Mouse (Mus musculus): Measurements from ENCODE around the gene Foxl2. TPM values are rescaled to one million over a fixed set of nuclear protein-coding genes. Genes with fewer than 3 reads are reported as not detected.

Gene Foxl2
- total RNA-seq (2021): under 1 TPM; 0.81 to 0.82 TPM

- no peak for DNase-seq (ENCODE audit: extremely low spot score in 1 of 2, low spot score in 1 of 2)
These were observed at the start of gene Foxl2 for GRCm38 (mm10) chr9:98955103-98955715. Foxl2 (plus strand) TSS chr9:98955288.

- DNase-seq (ENCODE audit: extremely low spot score in 1 of 2, low spot score in 1 of 2): no peak
These were observed 34.2 kb upstream of the Foxl2 start for GRCm38 (mm10) chr9:98920629-98921523.

DNA sequence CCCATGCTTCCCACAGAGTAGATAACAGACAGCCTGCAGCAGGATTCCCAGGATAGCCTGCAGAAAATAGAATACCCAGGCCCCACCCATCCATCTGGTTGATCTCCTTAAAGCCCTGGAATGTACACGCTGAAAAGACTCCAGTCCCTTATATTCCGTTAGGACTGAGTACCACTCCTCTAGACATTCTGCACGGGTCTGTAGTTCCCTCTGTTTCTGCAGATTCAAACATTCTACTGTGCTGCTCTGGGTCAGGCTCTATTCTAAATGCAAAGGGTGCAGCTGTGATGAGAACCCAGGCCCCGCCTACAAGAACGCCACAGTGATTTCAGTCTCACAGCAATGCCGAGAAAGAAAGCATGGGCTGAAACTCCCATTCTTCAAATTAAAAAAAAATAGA, 32.0 kb upstream of the Foxl2 start:
- DNase-seq (ENCODE audit: extremely low spot score in 1 of 2, low spot score in 1 of 2): no peak

DNA sequence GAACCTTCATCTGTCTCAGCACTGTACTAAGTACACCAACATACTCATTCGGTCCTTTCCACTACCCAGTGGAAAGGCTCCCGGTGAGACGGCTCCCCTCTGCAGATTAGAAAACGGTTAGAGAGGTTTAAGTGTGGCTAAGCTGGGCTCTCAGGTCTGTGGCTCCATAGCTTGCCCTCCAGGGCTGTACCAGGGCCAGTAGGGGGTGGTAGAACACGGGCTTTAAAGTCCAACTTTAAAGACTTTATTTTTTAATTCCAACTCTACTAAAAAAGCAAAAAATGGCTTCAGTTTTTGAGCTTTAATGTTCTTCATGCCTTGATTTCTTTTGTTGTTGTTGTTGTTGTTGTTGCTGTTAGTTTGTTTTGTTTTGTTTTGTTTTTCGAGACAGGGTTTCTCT, 30.9 kb upstream of the Foxl2 start:
- no peak for DNase-seq (ENCODE audit: extremely low spot score in 1 of 2, low spot score in 1 of 2)

GRCm38 (mm10) chr9:98929496-98929895, 25.6 kb upstream of the Foxl2 start:
- no peak for DNase-seq (ENCODE audit: extremely low spot score in 1 of 2, low spot score in 1 of 2)

DNA sequence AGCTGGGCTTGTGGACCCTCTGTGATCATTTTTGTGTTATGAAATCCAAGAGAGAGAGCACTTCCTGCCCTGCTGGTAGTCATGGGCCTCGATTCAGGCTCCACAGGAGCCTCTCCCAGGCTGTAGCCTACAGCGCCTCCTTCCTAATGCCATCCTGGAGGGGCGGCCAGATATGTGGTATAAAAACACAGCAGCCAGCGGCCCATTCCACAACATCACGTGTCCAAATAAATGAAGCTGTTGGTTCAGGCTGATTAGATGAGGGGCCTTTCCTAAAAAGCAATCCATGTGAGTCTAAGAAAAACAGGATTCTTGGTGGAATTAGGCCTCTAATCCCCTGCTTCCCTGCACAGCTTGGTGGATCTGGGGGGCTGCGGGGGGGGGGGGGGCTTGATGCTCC, 22.2 kb upstream of the Foxl2 start:
- no peak for DNase-seq (ENCODE audit: extremely low spot score in 1 of 2, low spot score in 1 of 2)

- no peak for DNase-seq (ENCODE audit: extremely low spot score in 1 of 2, low spot score in 1 of 2)
These were observed 19.7 kb upstream of the Foxl2 start for GRCm38 (mm10) chr9:98935190-98935909.

DNA sequence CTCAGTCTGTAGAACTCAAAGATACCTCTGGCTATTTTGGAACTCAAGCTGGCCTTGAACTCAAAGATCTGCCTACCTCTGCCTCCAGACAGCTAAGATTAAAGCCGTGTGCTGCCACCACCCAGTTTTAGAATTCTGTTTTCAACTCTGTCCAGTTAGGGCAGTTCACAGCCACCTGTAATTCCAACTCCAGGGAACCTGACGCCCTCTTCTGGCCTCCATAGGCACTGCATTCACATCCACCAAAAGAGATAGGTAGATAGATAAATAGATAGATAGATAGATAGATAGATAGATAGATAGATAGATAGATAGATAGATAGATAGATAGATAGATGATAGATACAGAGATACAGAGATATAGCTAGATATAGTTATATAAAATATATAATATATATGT, 15.8 kb upstream of the Foxl2 start:
- DNase-seq (ENCODE audit: extremely low spot score in 1 of 2, low spot score in 1 of 2): no peak

DNA sequence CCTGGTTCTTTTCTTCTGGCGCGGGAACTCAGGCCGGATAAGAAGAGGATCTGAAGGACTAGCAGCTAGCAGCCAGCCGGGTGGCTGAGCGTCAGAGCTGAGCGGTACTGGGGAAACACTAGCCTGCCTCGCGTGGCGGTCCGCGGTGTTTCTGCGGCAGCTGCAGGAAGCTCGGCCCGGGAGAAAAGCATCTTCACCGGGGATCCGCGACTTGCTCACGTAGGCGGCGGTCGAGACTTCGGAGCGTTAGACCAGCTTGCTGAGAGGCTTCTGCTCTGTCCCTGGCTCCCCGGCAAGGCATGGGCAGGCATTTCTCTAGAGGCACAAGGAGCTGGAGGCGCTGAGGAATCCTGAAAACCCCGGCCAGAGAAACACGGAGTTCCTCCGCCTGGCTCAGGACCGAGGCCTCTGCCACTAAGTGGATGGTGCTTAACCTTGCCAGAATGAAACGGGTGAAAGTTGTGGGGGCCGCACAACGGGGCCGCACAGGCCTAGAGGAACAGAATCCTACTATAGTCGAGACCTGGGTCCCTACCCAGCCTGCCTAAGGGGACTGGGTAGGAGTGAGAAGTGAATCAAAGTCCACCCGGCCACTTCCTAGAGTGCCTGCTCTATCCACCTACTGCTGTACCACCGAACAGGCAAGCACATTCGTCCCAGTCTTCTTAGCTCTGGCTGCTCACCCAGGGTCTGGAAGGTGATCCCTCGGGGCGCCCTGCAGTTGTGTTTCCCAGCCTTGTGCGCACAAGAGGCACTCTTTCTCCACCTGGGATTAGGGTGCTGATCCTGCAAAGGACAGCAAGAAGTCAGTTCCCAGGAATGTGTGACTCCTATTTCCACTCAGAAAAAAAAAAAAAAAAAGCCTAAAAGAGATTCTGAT, 2.7 kb upstream of the Foxl2 start:
- DNase-seq (ENCODE audit: extremely low spot score in 1 of 2, low spot score in 1 of 2): no peak

- no peak for DNase-seq (ENCODE audit: extremely low spot score in 1 of 2, low spot score in 1 of 2)
These were observed 1.8 kb upstream of the Foxl2 start for GRCm38 (mm10) chr9:98953291-98953690.

DNA sequence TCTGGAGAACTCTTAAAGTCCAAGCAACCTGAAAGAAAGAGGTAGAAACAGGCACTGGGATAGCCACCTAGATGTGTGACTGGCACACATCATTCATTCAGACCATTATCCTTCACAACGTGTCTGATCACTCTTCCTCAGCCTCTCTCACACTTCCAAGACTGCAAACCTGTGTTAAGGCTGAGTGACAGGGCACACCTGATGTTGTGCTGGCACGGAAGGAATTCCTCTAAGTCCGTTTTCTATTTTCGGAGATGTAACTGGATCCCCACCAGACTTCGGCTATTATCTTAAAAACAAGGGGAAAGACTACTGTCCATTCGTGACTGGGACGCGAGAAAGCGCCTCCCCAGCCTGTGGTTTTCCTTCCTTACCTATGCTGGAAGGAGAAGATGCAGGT, 1.3 kb upstream of the Foxl2 start:
- DNase-seq (ENCODE audit: extremely low spot score in 1 of 2, low spot score in 1 of 2): no peak

- DNase-seq (ENCODE audit: extremely low spot score in 1 of 2, low spot score in 1 of 2): no peak
These were observed 541 bp upstream of the Foxl2 start for GRCm38 (mm10) chr9:98954391-98955102.

DNA sequence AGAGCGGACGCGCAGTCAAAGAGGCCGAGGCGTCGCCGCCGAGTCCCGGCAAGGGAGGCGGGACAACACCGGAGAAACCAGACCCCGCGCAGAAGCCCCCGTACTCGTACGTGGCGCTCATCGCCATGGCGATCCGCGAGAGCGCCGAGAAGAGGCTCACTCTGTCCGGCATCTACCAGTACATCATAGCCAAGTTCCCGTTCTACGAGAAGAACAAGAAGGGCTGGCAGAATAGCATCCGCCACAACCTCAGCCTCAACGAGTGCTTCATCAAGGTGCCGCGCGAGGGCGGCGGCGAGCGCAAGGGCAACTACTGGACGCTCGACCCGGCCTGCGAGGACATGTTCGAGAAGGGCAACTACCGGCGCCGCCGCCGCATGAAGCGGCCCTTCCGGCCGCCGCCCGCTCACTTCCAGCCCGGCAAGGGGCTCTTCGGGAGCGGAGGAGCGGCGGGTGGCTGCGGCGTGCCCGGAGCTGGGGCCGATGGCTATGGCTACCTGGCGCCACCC, 682 bp downstream of the Foxl2 start:
- no peak for DNase-seq (ENCODE audit: extremely low spot score in 1 of 2, low spot score in 1 of 2)

DNA sequence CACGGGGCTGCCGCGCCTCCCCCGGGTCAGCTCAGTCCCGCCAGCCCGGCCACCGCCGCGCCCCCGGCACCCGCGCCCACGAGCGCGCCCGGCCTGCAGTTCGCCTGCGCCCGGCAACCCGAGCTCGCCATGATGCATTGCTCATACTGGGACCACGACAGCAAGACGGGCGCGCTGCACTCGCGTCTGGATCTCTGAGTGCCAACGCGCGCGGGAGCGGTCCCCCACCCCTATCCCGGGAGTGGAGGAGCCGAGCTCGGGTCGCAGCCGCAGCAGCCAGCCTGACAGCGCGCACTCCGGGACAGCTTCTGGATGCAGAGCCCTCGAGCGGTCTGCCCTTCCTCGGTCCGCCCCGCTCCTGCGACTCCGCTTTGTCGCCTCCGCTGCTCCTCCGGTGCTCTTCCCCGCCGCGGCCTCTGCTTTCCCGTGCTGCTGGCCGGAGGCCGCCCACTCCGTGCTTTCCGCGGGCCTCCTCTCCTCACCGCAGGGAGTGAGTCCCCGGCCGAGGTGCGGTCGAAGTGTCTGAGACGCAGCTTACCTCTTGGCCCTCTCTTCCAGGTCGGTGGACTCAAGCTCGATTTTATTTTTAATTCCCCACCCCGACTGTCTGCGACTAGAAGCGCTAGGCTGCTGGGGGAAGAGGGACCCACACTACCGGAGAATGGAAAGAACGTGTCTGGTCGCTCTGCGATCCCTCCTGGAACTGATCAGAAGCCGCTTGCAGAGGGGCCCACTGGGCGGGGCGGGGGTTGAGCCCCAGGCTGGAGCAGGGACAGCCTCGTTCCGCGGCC, 1.7 kb downstream of the Foxl2 start:
- no peak for DNase-seq (ENCODE audit: extremely low spot score in 1 of 2, low spot score in 1 of 2)

GRCm38 (mm10) chr9:98957751-98958351, 2.8 kb downstream of the Foxl2 start:
- no peak for DNase-seq (ENCODE audit: extremely low spot score in 1 of 2, low spot score in 1 of 2)

- no peak for DNase-seq (ENCODE audit: extremely low spot score in 1 of 2, low spot score in 1 of 2)
These were observed 3.5 kb downstream of the Foxl2 start for GRCm38 (mm10) chr9:98958628-98959027.

GRCm38 (mm10) chr9:98959851-98960250, 4.8 kb downstream of the Foxl2 start:
- DNase-seq (ENCODE audit: extremely low spot score in 1 of 2, low spot score in 1 of 2): no peak

GRCm38 (mm10) chr9:98960348-98960747, 5.3 kb downstream of the Foxl2 start:
- no peak for DNase-seq (ENCODE audit: extremely low spot score in 1 of 2, low spot score in 1 of 2)
